Mouse (Mus musculus): ENCODE data around the gene Lrrk1. TPM values are rescaled to one million over a fixed set of nuclear protein-coding genes. Genes with fewer than 3 reads are reported as not detected.

Lrrk1 gene
- polyA plus RNA-seq (2015; fragmentation: Nextera tagmentation; extraction: Ambion mirVana), result 2.6 and 3.0 TPM in 2 replicates

DNA sequence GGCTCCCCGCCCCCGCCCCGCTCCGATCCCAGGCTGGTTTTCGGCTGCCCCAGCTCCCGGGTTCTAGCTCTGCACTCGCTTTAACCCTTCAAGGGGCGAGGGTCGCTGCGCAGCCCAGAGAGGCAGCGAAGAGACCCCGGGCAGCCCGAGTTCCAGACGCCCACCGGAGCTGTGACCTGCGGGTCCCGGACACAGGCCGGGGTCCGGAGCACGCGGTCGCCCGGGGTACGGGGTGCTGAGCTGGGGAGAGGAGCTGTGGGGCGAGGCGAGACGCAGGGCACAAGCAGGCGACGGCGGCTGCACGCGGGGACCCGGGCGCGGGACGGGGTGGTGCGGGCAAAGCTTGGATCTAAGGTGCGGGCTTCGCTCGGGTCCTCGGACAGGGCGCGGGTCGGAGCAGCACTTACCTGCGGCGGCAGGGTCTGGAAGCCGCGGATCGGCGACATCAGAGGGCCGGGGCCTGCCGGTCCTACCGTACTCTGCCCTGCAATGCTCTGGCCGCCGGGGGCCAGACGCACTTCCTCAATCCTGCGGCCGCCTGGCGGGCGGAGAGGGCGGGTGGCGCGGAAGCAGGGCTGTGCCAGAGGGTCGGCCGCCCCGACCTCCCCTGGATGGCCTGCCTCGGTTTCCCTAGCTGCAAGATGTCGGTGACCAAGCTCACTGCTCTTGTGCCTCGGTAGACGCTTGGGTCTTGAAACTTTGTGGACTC is at the start of gene Lrrk1:
Gene Lrrk1 (minus strand): TSS at position 538 of the 709 bp plus-strand sequence.
- ATAC-seq (peak; percentile 75), DNase-seq (peak; percentile 78)
- peak within 1 kb of the TSS; percentile 78 for H3K9ac ChIP-seq (replicated peaks)
- peak within 1 kb of the TSS; percentile 81 for H3K27ac ChIP-seq (ENCODE audit: low read depth)
- H3K9me3 ChIP-seq (ENCODE audit: low read length), result no peaks in the 10 kb centered on the region
- peak within 1 kb of the TSS; percentile 64 for H3K4me3 ChIP-seq (ENCODE audit: low read depth, low read length)
- peaks cover 8% of the 10 kb centered on the region for H3K4me1 ChIP-seq (ENCODE audit: insufficient read depth)
- TF ChIP-seq EP300 (IDR thresholded peaks at IDR 0.05; ENCODE audit: low read depth) (no peak), CTCF (IDR thresholded peaks at IDR 0.05; ENCODE audit: low read depth) (peak; percentile 61)
- H3K27me3 ChIP-seq (ENCODE audit: insufficient read depth, low read length), result no peaks in the 10 kb centered on the region
- H3K4me2 ChIP-seq (ENCODE audit: low read depth, low read length), result peak within 1 kb of the TSS; percentile 98
- under 1% methylated on average over 63 of the region's 70 CpGs for WGBS (ENCODE audit: insufficient replicate concordance)
- H3K36me3 ChIP-seq (replicated peaks; ENCODE audit: insufficient read depth, low read length), result no peaks in the 10 kb centered on the region

GRCm38 (mm10) chr7:66434453-66434935 is 46.3 kb upstream of the Lrrk1 start:
- DNase-seq (peak; percentile 67), ATAC-seq (no peak)
- Histone ChIP-seq H3K4me2 (ENCODE audit: low read depth, low read length) (no peak overlapping the region), H3K4me3 (ENCODE audit: low read depth, low read length) (no peak overlapping the region), H3K27me3 (ENCODE audit: insufficient read depth, low read length) (no peaks in the 10 kb centered on the region), H3K9me3 (ENCODE audit: low read length) (no peaks in the 10 kb centered on the region), H3K27ac (ENCODE audit: low read depth) (no peak overlapping the region), H3K4me1 (ENCODE audit: insufficient read depth) (no peaks in the 10 kb centered on the region), H3K9ac (replicated peaks) (no peak overlapping the region), H3K36me3 (replicated peaks; ENCODE audit: insufficient read depth, low read length) (no peaks in the 10 kb centered on the region)
- no peak for TF ChIP-seq EP300 (IDR thresholded peaks at IDR 0.05; ENCODE audit: low read depth)
- TF ChIP-seq CTCF (IDR thresholded peaks at IDR 0.05; ENCODE audit: low read depth), result peak; percentile 85
- WGBS (ENCODE audit: insufficient replicate concordance), result 41% methylated on average over 10 of the region's 10 CpGs

GRCm38 (mm10) chr7:66427437-66428161 is 39.4 kb upstream of the Lrrk1 start, which contains the start of gene Aldh1a3:
Gene Aldh1a3 (minus strand): TSS chr7:66427517.
- peak within 1 kb of the TSS; percentile 31 for H3K4me3 ChIP-seq (ENCODE audit: low read depth, low read length)
- DNase-seq, result peak; percentile 44
- TF ChIP-seq CTCF (IDR thresholded peaks at IDR 0.05; ENCODE audit: low read depth), result no peak
- no peak for TF ChIP-seq EP300 (IDR thresholded peaks at IDR 0.05; ENCODE audit: low read depth)
- no peak within 1 kb of the TSS for H3K9ac ChIP-seq (replicated peaks)
- WGBS (ENCODE audit: insufficient replicate concordance), result 3% methylated on average over 54 of the region's 56 CpGs
- no peak within 1 kb of the TSS for H3K27ac ChIP-seq (ENCODE audit: low read depth)
- peak; percentile 43; the same call in 1 of the 2 replicates for ATAC-seq
- H3K36me3 ChIP-seq (replicated peaks; ENCODE audit: insufficient read depth, low read length), result no peaks in the 10 kb centered on the region
- peaks cover 47% of the 10 kb centered on the region for H3K27me3 ChIP-seq (ENCODE audit: insufficient read depth, low read length)
- H3K9me3 ChIP-seq (ENCODE audit: low read length), result no peaks in the 10 kb centered on the region
- H3K4me2 ChIP-seq (ENCODE audit: low read depth, low read length), result peak within 1 kb of the TSS; percentile 63
- H3K4me1 ChIP-seq (ENCODE audit: insufficient read depth), result peaks cover 6% of the 10 kb centered on the region

GRCm38 (mm10) chr7:66427053-66427436 is 38.9 kb upstream of the Lrrk1 start:
- ATAC-seq (no peak), DNase-seq (no peak)
- Histone ChIP-seq H3K9ac (replicated peaks) (no peak overlapping the region), H3K4me3 (ENCODE audit: low read depth, low read length) (peak overlapping the region; percentile 31), H3K4me1 (ENCODE audit: insufficient read depth) (peaks cover 6% of the 10 kb centered on the region), H3K27ac (ENCODE audit: low read depth) (no peak overlapping the region), H3K9me3 (ENCODE audit: low read length) (no peaks in the 10 kb centered on the region), H3K36me3 (replicated peaks; ENCODE audit: insufficient read depth, low read length) (no peaks in the 10 kb centered on the region), H3K27me3 (ENCODE audit: insufficient read depth, low read length) (peaks cover 47% of the 10 kb centered on the region), H3K4me2 (ENCODE audit: low read depth, low read length) (peak overlapping the region; percentile 63)
- 2% methylated on average over 23 of the region's 23 CpGs for WGBS (ENCODE audit: insufficient replicate concordance)
- no peak for TF ChIP-seq EP300 (IDR thresholded peaks at IDR 0.05; ENCODE audit: low read depth)
- TF ChIP-seq CTCF (IDR thresholded peaks at IDR 0.05; ENCODE audit: low read depth), result no peak

- WGBS (ENCODE audit: insufficient replicate concordance), result 75% methylated on average over 8 of the region's 8 CpGs
- no peak for TF ChIP-seq EP300 (IDR thresholded peaks at IDR 0.05; ENCODE audit: low read depth)
- no peak for TF ChIP-seq CTCF (IDR thresholded peaks at IDR 0.05; ENCODE audit: low read depth)
- Histone ChIP-seq H3K36me3 (replicated peaks; ENCODE audit: insufficient read depth, low read length) (no peaks in the 10 kb centered on the region), H3K4me1 (ENCODE audit: insufficient read depth) (no peaks in the 10 kb centered on the region; the same call in none of the 2 replicates), H3K9ac (replicated peaks) (no peak overlapping the region), H3K4me2 (ENCODE audit: low read depth, low read length) (no peak overlapping the region), H3K27me3 (ENCODE audit: insufficient read depth, low read length) (peaks cover 22% of the 10 kb centered on the region), H3K9me3 (ENCODE audit: low read length) (no peaks in the 10 kb centered on the region), H3K4me3 (ENCODE audit: low read depth, low read length) (no peak overlapping the region), H3K27ac (ENCODE audit: low read depth) (no peak overlapping the region)
- DNase-seq (no peak), ATAC-seq (no peak)
These were observed 33.8 kb upstream of the Lrrk1 start for GRCm38 (mm10) chr7:66421903-66422302.

- TF ChIP-seq CTCF (IDR thresholded peaks at IDR 0.05; ENCODE audit: low read depth) (no peak), EP300 (IDR thresholded peaks at IDR 0.05; ENCODE audit: low read depth) (no peak)
- no peak overlapping the region for H3K4me3 ChIP-seq (ENCODE audit: low read depth, low read length)
These were observed 30.8 kb upstream of the Lrrk1 start for GRCm38 (mm10) chr7:66418981-66419380.

More at GRCm38 (mm10) chr7:66418981-66419380, 30.8 kb upstream of the Lrrk1 start:
- Histone ChIP-seq H3K9ac (replicated peaks) (no peak overlapping the region), H3K9me3 (ENCODE audit: low read length) (no peaks in the 10 kb centered on the region), H3K4me2 (ENCODE audit: low read depth, low read length) (no peak overlapping the region), H3K27ac (ENCODE audit: low read depth) (no peak overlapping the region), H3K4me1 (ENCODE audit: insufficient read depth) (no peaks in the 10 kb centered on the region), H3K27me3 (ENCODE audit: insufficient read depth, low read length) (no peaks in the 10 kb centered on the region), H3K36me3 (replicated peaks; ENCODE audit: insufficient read depth, low read length) (no peaks in the 10 kb centered on the region)
- DNase-seq (no peak), ATAC-seq (no peak)
- WGBS (ENCODE audit: insufficient replicate concordance), result 52% methylated on average over 12 of the region's 12 CpGs

All from liver, postnatal 0 days (tissue).